Mouse (Mus musculus): Measurements from ENCODE around the gene Tmem191c. TPM values are rescaled to one million over a fixed set of nuclear protein-coding genes. Genes with fewer than 3 reads are reported as not detected.
"Not testable (repeated sequence)": the region's sequence is repeated elsewhere in the genome, so short reads cannot be mapped to it uniquely, and the experiment has no call there.

Tmem191c gene
- polyA plus RNA-seq (2015; fragmentation: Nextera tagmentation; extraction: Ambion mirVana), result 87.0 and 112 TPM in 2 replicates

DNA sequence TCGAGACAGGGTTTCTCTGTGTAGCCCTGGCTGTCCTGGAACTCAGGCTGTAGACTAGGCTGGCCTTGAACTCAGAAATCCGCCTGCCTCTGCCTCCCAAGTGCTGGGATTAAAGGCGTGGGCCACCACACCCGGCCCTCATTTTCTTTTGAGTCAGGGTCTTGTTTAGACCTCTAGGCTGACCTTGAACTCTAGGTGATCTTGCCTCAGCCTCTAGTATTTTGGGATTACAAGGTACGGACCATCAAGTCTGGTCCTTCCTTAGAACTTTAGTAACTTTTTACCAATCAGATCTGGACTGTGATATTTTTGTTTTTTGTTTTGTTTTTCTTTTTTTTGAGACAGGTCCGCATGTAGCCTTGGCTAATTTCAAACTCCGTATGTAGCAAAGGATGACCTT, at the start of gene Tmem191c:
Gene Tmem191c (plus strand): TSS at position 357 of the 400 bp plus-strand sequence.
- Histone ChIP-seq H3K9ac (replicated peaks) (peak within 1 kb of the TSS; percentile 70), H3K36me3 (peaks cover 21% of the 10 kb centered on the region), H3K4me1 (peaks cover 27% of the 10 kb centered on the region), H3K4me3 (replicated peaks) (peak within 1 kb of the TSS; percentile 59), H3K27ac (replicated peaks) (peak within 1 kb of the TSS; percentile 92), H3K27me3 (replicated peaks) (peaks cover 25% of the 10 kb centered on the region), H3K9me3 (replicated peaks) (no peaks in the 10 kb centered on the region), H3K4me2 (peak within 1 kb of the TSS; percentile 92)
- ATAC-seq (ENCODE audit: low FRiP score), result no peak
- WGBS, result 65% methylated on average over 7 of the region's 7 CpGs

- H3K36me3 ChIP-seq, result no peaks in the 10 kb centered on the region
- H3K4me2 ChIP-seq, result no peak overlapping the region
- no peak overlapping the region for H3K4me3 ChIP-seq (replicated peaks)
- no peaks in the 10 kb centered on the region for H3K4me1 ChIP-seq
- no peaks in the 10 kb centered on the region for H3K9me3 ChIP-seq (replicated peaks)
- no peaks in the 10 kb centered on the region for H3K27me3 ChIP-seq (replicated peaks)
- no peak overlapping the region for H3K9ac ChIP-seq (replicated peaks)
- H3K27ac ChIP-seq (replicated peaks), result no peak overlapping the region
- no peak for ATAC-seq (ENCODE audit: low FRiP score)
Measured at GRCm38 (mm10) chr16:17226496-17226895, 49.4 kb upstream of the Tmem191c start.

- not testable (repeated sequence) for H3K4me3 ChIP-seq (replicated peaks); H3K4me2 ChIP-seq; H3K9ac ChIP-seq (replicated peaks); H3K36me3 ChIP-seq; H3K27ac ChIP-seq (replicated peaks); ATAC-seq (ENCODE audit: low FRiP score); H3K9me3 ChIP-seq (replicated peaks); H3K27me3 ChIP-seq (replicated peaks)
- peaks cover 30% of the 10 kb centered on the region for H3K4me1 ChIP-seq
- WGBS, result 88% methylated on average over 2 of the region's 2 CpGs
Measured at GRCm38 (mm10) chr16:17231523-17231922, 44.4 kb upstream of the Tmem191c start.

- no peaks in the 10 kb centered on the region for H3K36me3 ChIP-seq
- WGBS, result under 1% methylated on average over 59 of the region's 59 CpGs
- peaks cover 43% of the 10 kb centered on the region for H3K4me1 ChIP-seq
- H3K9ac ChIP-seq (replicated peaks), result peak within 1 kb of the TSS; percentile 90
- H3K27ac ChIP-seq (replicated peaks), result peak within 1 kb of the TSS; percentile 96
- no peaks in the 10 kb centered on the region for H3K27me3 ChIP-seq (replicated peaks)
- peak; percentile 97 for ATAC-seq (ENCODE audit: low FRiP score)
- H3K4me3 ChIP-seq (replicated peaks), result peak within 1 kb of the TSS; percentile 90
- no peaks in the 10 kb centered on the region for H3K9me3 ChIP-seq (replicated peaks)
- peak within 1 kb of the TSS; percentile 82 for H3K4me2 ChIP-seq
Measured at GRCm38 (mm10) chr16:17232794-17233701, 42.8 kb upstream of the Tmem191c start, which contains the start of gene Hic2. Hic2 (plus strand) TSS chr16:17233572.

GRCm38 (mm10) chr16:17233702-17234498, 42.0 kb upstream of the Tmem191c start:
- peak overlapping the region; percentile 96 for H3K27ac ChIP-seq (replicated peaks)
- ATAC-seq (ENCODE audit: low FRiP score), result peak; percentile 79
- no peaks in the 10 kb centered on the region for H3K36me3 ChIP-seq
- no peaks in the 10 kb centered on the region for H3K27me3 ChIP-seq (replicated peaks)
- peaks cover 51% of the 10 kb centered on the region for H3K4me1 ChIP-seq
- H3K4me3 ChIP-seq (replicated peaks), result peak overlapping the region; percentile 90
- H3K9me3 ChIP-seq (replicated peaks), result no peaks in the 10 kb centered on the region
- peak overlapping the region; percentile 90 for H3K9ac ChIP-seq (replicated peaks)
- peak overlapping the region; percentile 82 for H3K4me2 ChIP-seq
- under 1% methylated on average over 56 of the region's 62 CpGs for WGBS

DNA sequence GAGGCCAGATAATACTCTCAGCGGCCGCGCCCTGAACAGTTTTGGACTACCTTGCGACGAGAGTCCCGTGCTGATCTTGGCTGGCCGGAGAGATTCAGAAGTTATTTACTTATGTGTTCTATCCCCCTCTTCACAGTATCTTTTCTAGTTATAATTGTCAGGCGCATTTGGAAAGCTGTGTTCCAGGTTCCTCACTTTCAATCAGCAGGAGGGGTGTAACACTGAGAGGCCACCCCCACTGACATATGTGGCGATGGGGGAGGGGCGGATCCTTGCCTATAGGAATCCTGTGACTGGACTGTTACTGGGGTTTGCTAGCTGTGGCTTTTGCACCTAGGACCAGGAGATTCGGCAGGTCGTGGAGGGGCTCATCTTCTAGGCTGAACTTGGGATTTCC, 41.4 kb upstream of the Tmem191c start:
- H3K4me3 ChIP-seq (replicated peaks), result peak overlapping the region; percentile 90
- H3K9ac ChIP-seq (replicated peaks), result peak overlapping the region; percentile 90
- H3K27ac ChIP-seq (replicated peaks), result peak overlapping the region; percentile 96
- no peaks in the 10 kb centered on the region for H3K36me3 ChIP-seq
- peak overlapping the region; percentile 82 for H3K4me2 ChIP-seq
- no peaks in the 10 kb centered on the region for H3K27me3 ChIP-seq (replicated peaks)
- WGBS, result 3% methylated on average over 12 of the region's 12 CpGs
- no peaks in the 10 kb centered on the region for H3K9me3 ChIP-seq (replicated peaks)
- ATAC-seq (ENCODE audit: low FRiP score), result no peak
- peaks cover 57% of the 10 kb centered on the region for H3K4me1 ChIP-seq

DNA sequence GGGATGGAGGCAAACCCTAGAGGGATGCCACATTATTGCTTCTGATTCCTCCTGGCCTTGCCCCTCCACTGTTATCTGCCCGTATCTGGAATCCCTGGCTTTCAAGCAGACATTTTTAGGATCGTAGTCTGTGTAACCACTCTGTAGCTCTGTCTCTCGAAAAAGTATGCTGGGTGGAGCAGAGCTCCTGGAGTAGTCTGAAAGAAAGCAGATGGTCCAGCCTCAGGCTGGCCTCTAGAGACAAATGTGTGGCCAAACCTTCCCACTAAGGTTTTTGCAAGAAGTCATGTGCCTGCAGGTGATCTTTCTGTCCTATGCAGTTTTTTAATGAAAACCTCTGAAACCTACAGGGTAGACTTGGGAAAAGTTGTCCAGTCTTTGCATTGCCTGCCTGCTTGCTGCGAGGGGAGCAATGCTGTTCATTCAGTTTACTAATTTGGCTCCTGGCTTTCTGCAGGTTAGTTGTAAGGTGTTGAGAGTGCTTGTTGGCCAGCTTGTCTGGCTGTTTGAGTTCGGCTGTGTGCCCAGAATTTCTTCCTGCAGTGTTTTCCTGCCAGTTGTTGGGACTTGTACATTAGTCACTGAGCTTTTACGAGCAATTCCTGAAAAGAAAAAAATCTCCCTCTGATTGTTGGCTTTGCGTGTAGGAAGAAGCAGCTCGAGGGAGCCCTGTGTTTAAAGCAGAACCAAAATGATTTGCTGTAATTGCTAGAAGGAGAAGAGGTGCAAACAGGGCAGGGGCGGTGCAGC, 40.8 kb upstream of the Tmem191c start:
- Histone ChIP-seq H3K4me1 (peaks cover 59% of the 10 kb centered on the region), H3K4me3 (replicated peaks) (peak overlapping the region; percentile 90), H3K4me2 (peak overlapping the region; percentile 82), H3K36me3 (no peaks in the 10 kb centered on the region), H3K9me3 (replicated peaks) (no peaks in the 10 kb centered on the region), H3K27ac (replicated peaks) (peak overlapping the region; percentile 96; the same call in 1 of the 2 replicates), H3K9ac (replicated peaks) (peak overlapping the region; percentile 90), H3K27me3 (replicated peaks) (no peaks in the 10 kb centered on the region)
- no peak for ATAC-seq (ENCODE audit: low FRiP score)
- WGBS, result 36% methylated on average over 9 of the region's 9 CpGs

DNA sequence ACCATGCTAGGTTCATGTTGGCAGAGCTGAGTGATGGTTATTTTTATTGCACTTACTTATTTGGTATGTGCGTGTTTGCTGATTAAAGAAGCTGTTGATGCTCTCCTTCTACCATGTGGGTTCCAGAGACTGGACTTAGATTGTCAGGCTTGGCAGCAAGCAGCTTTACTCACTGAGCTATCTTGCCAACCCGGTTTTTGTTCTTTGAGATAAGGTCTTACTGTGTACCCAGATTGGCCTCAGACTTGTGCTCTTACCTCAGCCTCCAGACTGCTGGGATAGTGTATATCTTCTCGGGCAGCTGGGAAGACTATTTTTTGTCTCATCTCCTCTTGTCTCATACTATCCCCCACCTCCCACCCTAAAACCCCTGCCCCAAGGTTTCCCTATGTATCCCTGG, 38.2 kb upstream of the Tmem191c start:
- no peak overlapping the region for H3K4me2 ChIP-seq
- 82% methylated on average over 3 of the region's 3 CpGs for WGBS
- no peaks in the 10 kb centered on the region for H3K9me3 ChIP-seq (replicated peaks)
- H3K27me3 ChIP-seq (replicated peaks), result no peaks in the 10 kb centered on the region
- no peak overlapping the region for H3K4me3 ChIP-seq (replicated peaks)
- ATAC-seq (ENCODE audit: low FRiP score), result no peak
- H3K9ac ChIP-seq (replicated peaks), result no peak overlapping the region
- peaks cover 65% of the 10 kb centered on the region for H3K4me1 ChIP-seq
- H3K27ac ChIP-seq (replicated peaks), result no peak overlapping the region
- no peaks in the 10 kb centered on the region for H3K36me3 ChIP-seq

DNA sequence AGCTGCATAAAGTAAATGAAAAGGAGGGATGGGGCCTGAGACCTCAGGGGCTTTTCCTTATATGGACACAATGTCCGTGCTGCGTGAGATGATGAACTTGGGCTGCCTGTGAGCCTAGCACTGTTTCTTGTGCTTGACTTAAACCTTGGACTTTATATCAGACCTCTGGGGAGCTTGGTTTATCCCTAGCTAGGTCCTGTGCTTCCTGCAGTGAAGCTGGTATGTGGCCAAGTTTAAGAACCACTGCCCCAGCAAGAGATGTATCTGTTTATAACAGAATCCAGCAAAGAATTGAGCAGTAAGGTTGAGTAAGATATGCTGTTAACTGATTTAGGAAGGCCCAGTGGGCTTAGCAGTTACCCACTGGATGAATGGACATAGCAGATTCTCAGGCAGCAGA, 36.5 kb upstream of the Tmem191c start:
- H3K9ac ChIP-seq (replicated peaks), result no peak overlapping the region
- 91% methylated on average over 2 of the region's 2 CpGs for WGBS
- no peak overlapping the region for H3K4me3 ChIP-seq (replicated peaks)
- no peaks in the 10 kb centered on the region for H3K9me3 ChIP-seq (replicated peaks)
- H3K27ac ChIP-seq (replicated peaks), result no peak overlapping the region
- ATAC-seq (ENCODE audit: low FRiP score), result no peak
- H3K27me3 ChIP-seq (replicated peaks), result no peaks in the 10 kb centered on the region
- H3K4me2 ChIP-seq, result no peak overlapping the region
- H3K4me1 ChIP-seq, result peaks cover 63% of the 10 kb centered on the region
- no peaks in the 10 kb centered on the region for H3K36me3 ChIP-seq

- no peak for ATAC-seq (ENCODE audit: low FRiP score)
- no peak overlapping the region for H3K4me2 ChIP-seq
- H3K27ac ChIP-seq (replicated peaks), result no peak overlapping the region
- WGBS, result 71% methylated on average over 1 of the region's 1 CpGs
- no peak overlapping the region for H3K9ac ChIP-seq (replicated peaks)
- no peaks in the 10 kb centered on the region for H3K9me3 ChIP-seq (replicated peaks)
- no peaks in the 10 kb centered on the region for H3K27me3 ChIP-seq (replicated peaks)
- H3K4me1 ChIP-seq, result peaks cover 25% of the 10 kb centered on the region
- H3K36me3 ChIP-seq, result no peaks in the 10 kb centered on the region
- H3K4me3 ChIP-seq (replicated peaks), result no peak overlapping the region
Measured at GRCm38 (mm10) chr16:17243731-17244130, 32.1 kb upstream of the Tmem191c start.

- no peaks in the 10 kb centered on the region for H3K27me3 ChIP-seq (replicated peaks)
- WGBS, result 88% methylated on average over 1 of the region's 1 CpGs
- H3K36me3 ChIP-seq, result no peaks in the 10 kb centered on the region
- no peak overlapping the region for H3K9ac ChIP-seq (replicated peaks)
- H3K4me2 ChIP-seq, result no peak overlapping the region
- H3K4me3 ChIP-seq (replicated peaks), result no peak overlapping the region
- ATAC-seq (ENCODE audit: low FRiP score), result no peak
- 0 out of 2 replicates have a peak, but pooled peaks cover 15% of the 10 kb centered on the region for H3K4me1 ChIP-seq
- no peak overlapping the region for H3K27ac ChIP-seq (replicated peaks)
- no peaks in the 10 kb centered on the region for H3K9me3 ChIP-seq (replicated peaks)
Measured at GRCm38 (mm10) chr16:17244996-17245395, 30.9 kb upstream of the Tmem191c start.

Measured in neural tube, embryonic 15.5 days (tissue).